Mouse (Mus musculus) olfactory bulb, adult 2 months (tissue): ENCODE results near the gene Fbxl3. TPM values are rescaled to one million over a fixed set of nuclear protein-coding genes. Genes with fewer than 3 reads are reported as not detected.

Source experiments
- H3K27ac ChIP-seq: fragments of 200-500 bp; 2 replicates; pipeline ENCODE4 v1.5.1; 2012; ENCODE audit warnings: low read depth, low read length; ENCODE audit not compliant: insufficient read depth
- H3K4me1 ChIP-seq: fragments of 200-500 bp; 2 replicates; pipeline ENCODE4 v1.6.1; 2012; ENCODE audit warnings: low read length; ENCODE audit not compliant: control insufficient read depth, insufficient read depth
- H3K4me3 ChIP-seq: fragments of 200-500 bp; 2 replicates; pipeline ENCODE4 v1.5.1; 2012; ENCODE audit warnings: mild to moderate bottlenecking, low read depth, low read length, moderate library complexity; ENCODE audit not compliant: insufficient read depth
- CTCF ChIP-seq: fragments of 200-500 bp; IDR thresholded peaks from 2 replicates; pipeline ENCODE4 v1.5.1; 2012; ENCODE audit warnings: low read depth, mild to moderate bottlenecking, low read length, moderate library complexity; ENCODE audit not compliant: insufficient read depth
- POLR2A ChIP-seq: fragments of 200-500 bp; IDR thresholded peaks from 2 replicates; pipeline ENCODE4 v1.6.1; 2012; ENCODE audit warnings: mild to moderate bottlenecking, low read depth, low read length, moderate library complexity; ENCODE audit not compliant: insufficient read depth
- WGBS: fragments of 180-500 bp; shearing (Covaris S2); methylation state at CpG from one replicate; pipeline ENCODE4 v1.1.7; 2018; 5-methylcytosine and 5-hydroxymethylcytosine counted together
- polyA plus RNA-seq: library from polyadenylated mRNA; stranded (reverse); fragments of >200 nt; gene quantifications from 2 replicates; pipeline ENCODE4 v1.2.4, GENCODE M21; 2012; ENCODE audit warnings: low replicate concordance; ENCODE audit not compliant: missing spikeins, insufficient read depth, insufficient read length

The Fbxl3 gene
- polyA plus RNA-seq = not detected in 2 replicates

DNA sequence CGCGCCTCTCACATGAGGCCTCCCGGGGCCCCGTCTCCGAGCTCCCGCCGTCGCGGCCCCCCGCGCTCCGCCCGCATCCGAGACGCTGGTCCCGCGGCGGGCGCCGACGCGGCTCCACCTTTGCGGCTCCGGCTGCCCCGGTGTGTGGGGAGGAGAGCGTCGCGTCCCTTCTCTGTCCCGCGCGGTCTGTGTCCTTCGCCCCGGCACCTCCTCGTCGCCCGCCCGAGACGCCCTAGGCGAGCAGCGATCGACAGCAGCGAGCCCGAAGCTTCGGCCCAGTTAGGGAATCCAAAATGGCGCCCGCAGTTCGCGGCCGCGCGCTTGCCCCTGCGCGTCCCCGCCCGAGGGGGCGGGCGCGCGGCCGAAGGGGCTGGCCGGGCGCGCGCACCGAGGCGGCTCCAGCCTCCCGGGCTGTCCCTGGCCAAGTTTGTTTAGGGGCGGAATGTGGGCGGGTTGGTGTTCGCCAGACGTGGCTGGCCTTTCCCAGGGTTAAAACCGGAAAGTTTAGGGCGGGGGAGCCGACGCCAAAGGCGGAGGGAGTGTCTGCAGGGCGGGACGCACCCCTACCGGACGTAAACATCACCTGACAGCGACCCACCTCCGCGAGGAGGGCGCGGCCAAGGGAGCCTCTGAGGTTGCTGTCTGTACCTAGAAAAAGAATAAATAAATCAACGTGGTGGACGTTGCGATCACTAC, at the start of gene Fbxl3:
TSS of gene Fbxl3 (minus strand) at position 329 of the 696 bp plus-strand sequence.
- Histone ChIP-seq H3K4me3 (peak within 1 kb of the TSS; percentile 90), H3K27ac (peak within 1 kb of the TSS; percentile 94), H3K4me1 (peaks cover 5% of the 10 kb centered on the region)
- peak; percentile 68; the same call in 1 of the 2 replicates for TF ChIP-seq POLR2A
- no peak for TF ChIP-seq CTCF
- WGBS = under 1% methylated on average over 88 of the region's 88 CpGs

GRCm38 (mm10) chr14:103131991-103132390, 32.6 kb upstream of the Fbxl3 start:
- no peak for TF ChIP-seq POLR2A
- WGBS = 67% methylated on average over 2 of the region's 2 CpGs
- H3K4me3 ChIP-seq = no peak overlapping the region
- H3K27ac ChIP-seq = no peak overlapping the region
- H3K4me1 ChIP-seq = no peaks in the 10 kb centered on the region

- TF ChIP-seq POLR2A (no peak), CTCF (no peak)
- 79% methylated on average over 6 of the region's 6 CpGs for WGBS
- Histone ChIP-seq H3K27ac (no peak overlapping the region), H3K4me1 (no peaks in the 10 kb centered on the region), H3K4me3 (no peak overlapping the region)
Measured at GRCm38 (mm10) chr14:103125756-103126155, 26.4 kb upstream of the Fbxl3 start.

DNA sequence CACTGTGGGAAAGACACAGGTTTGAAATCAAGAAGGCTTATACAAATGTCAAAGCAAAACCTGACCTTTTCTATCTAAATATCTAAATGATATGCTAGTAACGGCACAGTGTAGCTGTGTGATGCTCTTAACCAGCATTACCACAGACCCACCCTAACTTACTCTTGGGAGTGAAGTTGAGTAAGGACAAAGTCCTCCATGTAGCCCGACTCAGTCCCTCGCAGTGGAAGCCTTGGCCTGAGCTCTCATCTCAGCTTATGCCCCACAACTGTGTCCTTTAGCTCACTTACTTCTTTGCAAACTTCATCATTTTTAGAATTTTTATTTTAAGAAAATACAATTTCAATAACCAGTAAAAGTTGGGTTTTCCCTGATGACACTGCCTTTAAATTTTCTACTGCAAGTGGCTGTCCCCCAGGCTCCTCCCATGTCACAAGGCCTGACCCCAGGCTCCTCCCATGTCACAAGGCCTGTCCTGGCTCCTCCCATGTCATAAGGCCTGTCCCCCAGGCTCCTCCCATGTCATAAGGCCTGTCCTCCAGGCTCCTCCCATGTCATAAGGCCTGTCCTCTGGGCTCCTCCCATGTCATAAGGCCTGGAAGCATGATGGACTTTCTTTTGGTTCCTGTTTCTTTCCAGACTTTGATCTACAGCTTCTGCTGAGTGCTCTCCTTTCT, 15.8 kb upstream of the Fbxl3 start:
- Histone ChIP-seq H3K4me3 (no peak overlapping the region), H3K4me1 (no peaks in the 10 kb centered on the region), H3K27ac (no peak overlapping the region)
- TF ChIP-seq POLR2A (no peak), CTCF (no peak)
- WGBS = 95% methylated on average over 3 of the region's 3 CpGs

DNA sequence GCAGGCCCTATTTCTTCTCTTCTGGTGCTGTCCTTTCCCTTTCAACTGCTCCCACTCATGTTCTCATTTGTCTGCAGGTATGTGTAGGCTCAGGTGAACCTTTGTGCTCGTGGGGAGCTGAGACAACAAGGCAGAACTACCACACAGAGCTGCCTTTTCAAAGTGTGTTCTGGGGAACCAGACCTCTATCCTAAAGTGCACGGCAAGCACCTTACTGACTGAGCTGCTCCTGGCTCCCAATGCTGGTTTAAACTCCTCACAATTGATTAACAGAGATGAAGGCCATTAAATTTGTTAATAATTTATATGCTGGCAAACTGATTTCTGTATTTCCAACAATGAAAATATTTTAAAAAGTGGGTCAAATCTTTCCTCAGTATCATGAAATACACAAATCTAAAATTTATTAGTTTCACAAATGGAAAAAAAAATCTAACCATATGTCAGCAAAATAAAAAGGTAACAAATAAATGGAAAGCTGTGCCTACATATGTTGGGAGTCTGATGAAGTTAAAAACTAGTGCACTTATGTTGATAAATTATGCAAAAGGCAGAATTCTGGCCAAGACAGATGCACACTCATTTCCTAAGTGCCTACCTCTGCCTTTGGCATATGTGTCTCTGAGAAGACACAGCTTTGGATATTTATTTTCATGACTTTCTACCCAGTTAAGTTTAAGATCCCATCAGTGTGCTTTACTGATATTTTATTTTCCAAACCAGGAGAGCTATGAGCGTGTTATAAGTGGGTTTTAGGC, 13.4 kb upstream of the Fbxl3 start:
- TF ChIP-seq CTCF = no peak
- 88% methylated on average over 3 of the region's 3 CpGs for WGBS
- no peaks in the 10 kb centered on the region for H3K4me1 ChIP-seq
- no peak overlapping the region for H3K27ac ChIP-seq
- H3K4me3 ChIP-seq = no peak overlapping the region

GRCm38 (mm10) chr14:103109971-103110370, 10.6 kb upstream of the Fbxl3 start:
- 87% methylated on average over 4 of the region's 4 CpGs for WGBS

GRCm38 (mm10) chr14:103106301-103106700, 6.9 kb upstream of the Fbxl3 start:
- WGBS = 87% methylated on average over 2 of the region's 2 CpGs

More at GRCm38 (mm10) chr14:103109971-103110370, 10.6 kb upstream of the Fbxl3 start:
- Histone ChIP-seq H3K4me1 (no peaks in the 10 kb centered on the region), H3K27ac (no peak overlapping the region), H3K4me3 (no peak overlapping the region)
- TF ChIP-seq CTCF (no peak), POLR2A (no peak)

DNA sequence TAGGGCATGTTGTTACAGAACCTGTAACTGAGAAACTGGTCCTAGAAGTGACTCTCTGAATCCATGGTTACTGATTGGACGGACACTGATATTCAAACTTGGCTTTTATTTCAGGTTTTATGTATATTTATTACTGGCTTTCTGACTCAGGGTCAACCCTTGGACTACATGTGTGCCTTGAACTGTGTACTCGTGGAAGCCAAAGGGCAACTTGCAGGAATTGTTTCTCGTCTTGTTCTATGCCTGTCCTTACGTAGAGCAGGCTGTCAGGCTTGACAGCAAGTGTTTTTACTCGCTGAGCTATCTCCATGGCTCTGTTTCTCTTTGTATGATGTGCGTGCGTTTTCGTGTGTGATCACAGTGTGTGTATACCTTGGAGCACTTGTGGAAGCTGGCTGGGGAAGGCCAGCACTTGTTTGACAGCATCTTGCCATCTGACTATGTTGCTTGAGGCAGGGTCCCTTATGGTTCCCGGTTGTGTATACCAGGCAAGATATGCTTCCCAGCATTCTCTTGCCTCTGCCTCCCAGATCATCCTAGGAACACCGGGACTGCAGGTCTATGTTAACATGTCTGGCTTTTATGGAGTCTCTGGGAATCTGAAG, 3.5 kb upstream of the Fbxl3 start:
- WGBS = 88% methylated on average over 10 of the region's 10 CpGs
- no peak for TF ChIP-seq POLR2A
- no peak for TF ChIP-seq CTCF
- Histone ChIP-seq H3K4me3 (no peak overlapping the region), H3K4me1 (no peaks in the 10 kb centered on the region), H3K27ac (no peak overlapping the region)

More at GRCm38 (mm10) chr14:103106301-103106700, 6.9 kb upstream of the Fbxl3 start:
- no peak overlapping the region for H3K4me3 ChIP-seq
- TF ChIP-seq CTCF = no peak
- no peak for TF ChIP-seq POLR2A
- no peak overlapping the region for H3K27ac ChIP-seq
- no peaks in the 10 kb centered on the region for H3K4me1 ChIP-seq
